Mouse (Mus musculus) forebrain, embryonic 11.5 days (tissue): ENCODE results near the gene Ppt1. TPM values are rescaled to one million over a fixed set of nuclear protein-coding genes. Genes with fewer than 3 reads are reported as not detected.

Experiments used
- ATAC-seq: fragments of 200-750 bp; cut with Nextera tagmentation; replicated peaks from 2 replicates; pipeline ENCODE4 v1.8.0; 2017; ENCODE audit warnings: moderate TSS enrichment; ENCODE audit not compliant: low FRiP score
- DNase-seq: peaks from one replicate; pipeline ENCODE4 v3.0.0-alpha.2; 2017; ENCODE audit warnings: low spot score
- H3K27ac ChIP-seq: fragments of 300-500 bp; sonication (generic); 2 replicates; pipeline ENCODE4 v1.5.1; 2014; ENCODE audit warnings: low read depth, low read length
- H3K27me3 ChIP-seq: fragments of 300-500 bp; sonication (generic); 2 replicates; pipeline ENCODE4 v1.6.1; 2014; ENCODE audit warnings: mild to moderate bottlenecking, low read length, mixed read lengths; ENCODE audit not compliant: control insufficient read depth, insufficient read depth
- H3K36me3 ChIP-seq: fragments of 300-500 bp; sonication (generic); 2 replicates; pipeline ENCODE4 v1.6.1; 2014; ENCODE audit warnings: mild to moderate bottlenecking, low read length, moderate library complexity, mixed read lengths; ENCODE audit not compliant: control insufficient read depth, insufficient read depth
- H3K4me1 ChIP-seq: fragments of 300-500 bp; sonication (generic); replicated peaks from 2 replicates; pipeline ENCODE4 v1.6.1; 2014; ENCODE audit warnings: low read length, mixed read lengths; ENCODE audit not compliant: control insufficient read depth, insufficient read depth
- H3K4me2 ChIP-seq: fragments of 300-500 bp; sonication (generic); 2 replicates; pipeline ENCODE4 v1.6.1; 2014; ENCODE audit warnings: low read depth, mild to moderate bottlenecking, low read length, moderate library complexity, mixed read lengths; ENCODE audit not compliant: severe bottlenecking
- H3K4me3 ChIP-seq: fragments of 300-500 bp; sonication (generic); 2 replicates; pipeline ENCODE4 v1.5.1; 2014; ENCODE audit warnings: low read depth, low read length
- H3K9ac ChIP-seq: fragments of 300-500 bp; sonication (generic); 2 replicates; pipeline ENCODE4 v1.6.1; 2014; ENCODE audit warnings: low read length
- H3K9me3 ChIP-seq: fragments of 300-500 bp; sonication (generic); 2 replicates; pipeline ENCODE4 v1.6.1; 2016; ENCODE audit warnings: low read length, mixed read lengths; ENCODE audit not compliant: control insufficient read depth
- WGBS: fragments of 180-500 bp; shearing (Covaris S2); extraction: QIAGEN DNeasy Blood & Tissue Kit; methylation state at CpG from one replicate; pipeline ENCODE4 v1.1.7; 2014; 5-methylcytosine and 5-hydroxymethylcytosine counted together
- polyA plus RNA-seq: library from polyadenylated mRNA; unstranded; fragments of >200 nt; fragmentation: Nextera tagmentation; extraction: Ambion mirVana; gene quantifications from 2 replicates; pipeline ENCODE4 v1.2.1, GENCODE M21; 2014

The Ppt1 gene
- polyA plus RNA-seq, 1 experiment from 2014 or later = 81.0 TPM

DNA sequence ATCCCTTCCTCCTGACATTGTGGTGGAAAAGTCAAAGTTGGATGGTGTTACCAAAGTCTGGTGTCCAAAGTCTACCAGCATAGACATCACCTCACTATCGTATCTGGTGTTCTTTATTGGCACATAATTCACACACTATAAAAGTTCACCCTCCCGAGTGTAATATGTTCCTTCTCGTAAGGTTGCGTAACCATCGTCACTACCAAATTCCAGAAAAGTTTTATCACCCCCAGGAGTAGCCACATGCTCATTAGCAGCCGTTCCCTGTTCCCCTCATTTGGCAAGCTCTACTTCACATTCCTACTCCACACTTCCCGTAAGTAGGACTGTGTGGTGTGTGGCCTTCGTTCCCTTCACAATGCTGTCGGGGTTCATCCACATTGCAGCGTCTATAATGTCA, 69.3 kb downstream of the Ppt1 start:
- H3K36me3 ChIP-seq = no peaks in the 10 kb centered on the region
- no peaks in the 10 kb centered on the region for H3K9me3 ChIP-seq
- no peak overlapping the region for H3K4me2 ChIP-seq
- no peak overlapping the region for H3K27ac ChIP-seq
- peaks cover 3% of the 10 kb centered on the region; the same call in 1 of the 2 replicates for H3K4me1 ChIP-seq
- no peak overlapping the region for H3K4me3 ChIP-seq
- no peak overlapping the region for H3K9ac ChIP-seq
- ATAC-seq (no peak), DNase-seq (no peak)
- WGBS = 92% methylated on average over 10 of the region's 10 CpGs
- no peaks in the 10 kb centered on the region for H3K27me3 ChIP-seq

Other genes with a start within 250 kb of the Ppt1 start
- not detected in 2 replicates for gene 9530002B09Rik, start 147.0 kb upstream of the Ppt1 start, polyA plus RNA-seq
- 69.4 and 73.9 TPM in 2 replicates for gene Cap1, start 49.8 kb downstream of the Ppt1 start, polyA plus RNA-seq
- gene Mfsd2a, start 124.9 kb downstream of the Ppt1 start, polyA plus RNA-seq = 22.5 TPM in 2 replicates
- 66.8 and 69.5 TPM in 2 replicates for gene Mycl, start 159.4 kb downstream of the Ppt1 start, polyA plus RNA-seq
- 21.6 and 24.4 TPM in 2 replicates for gene Trit1, start 180.4 kb downstream of the Ppt1 start, polyA plus RNA-seq